Mouse (Mus musculus) frontal cortex, postnatal 10 days (tissue): ENCODE measurements around the gene F2rl1.
A peak's percentile ranks its signal among the peaks of the same experiment; 100 is the strongest.
"Not testable (repeated sequence)": the region's sequence is repeated elsewhere in the genome, so short reads cannot be mapped to it uniquely, and the experiment has no call there.

Source experiments
- DNase-seq, 2 experiments: peaks; one replicate each; pipeline ENCODE4 v3.0.0; 2022; ENCODE audit warnings: low spot score in 2 of 2, mixed read lengths in 1 of 2

The F2rl1 gene

DNA sequence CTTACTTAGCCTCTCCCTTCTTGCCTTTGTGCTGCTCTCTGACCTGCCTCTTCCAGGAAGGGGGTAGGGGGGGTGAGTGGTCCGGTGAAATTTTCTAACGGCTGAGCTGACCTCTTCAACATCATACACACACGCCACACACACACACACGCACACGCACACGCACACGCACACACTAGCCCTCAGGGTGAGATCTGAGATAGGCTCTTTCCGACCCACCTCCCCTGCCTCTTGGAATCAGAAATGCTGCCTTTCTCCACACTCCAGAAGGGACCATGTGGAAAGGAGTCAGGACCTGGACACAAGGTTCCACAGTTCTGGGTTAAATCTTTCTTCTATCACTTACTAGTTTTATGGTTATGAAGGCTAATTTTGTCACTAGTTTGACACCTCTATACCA lies 8.6 kb upstream of the F2rl1 start:
- DNase-seq = no peak

- DNase-seq = not testable (repeated sequence)
Observed at GRCm38 (mm10) chr13:95533121-95533520, 8.1 kb upstream of the F2rl1 start.

DNA sequence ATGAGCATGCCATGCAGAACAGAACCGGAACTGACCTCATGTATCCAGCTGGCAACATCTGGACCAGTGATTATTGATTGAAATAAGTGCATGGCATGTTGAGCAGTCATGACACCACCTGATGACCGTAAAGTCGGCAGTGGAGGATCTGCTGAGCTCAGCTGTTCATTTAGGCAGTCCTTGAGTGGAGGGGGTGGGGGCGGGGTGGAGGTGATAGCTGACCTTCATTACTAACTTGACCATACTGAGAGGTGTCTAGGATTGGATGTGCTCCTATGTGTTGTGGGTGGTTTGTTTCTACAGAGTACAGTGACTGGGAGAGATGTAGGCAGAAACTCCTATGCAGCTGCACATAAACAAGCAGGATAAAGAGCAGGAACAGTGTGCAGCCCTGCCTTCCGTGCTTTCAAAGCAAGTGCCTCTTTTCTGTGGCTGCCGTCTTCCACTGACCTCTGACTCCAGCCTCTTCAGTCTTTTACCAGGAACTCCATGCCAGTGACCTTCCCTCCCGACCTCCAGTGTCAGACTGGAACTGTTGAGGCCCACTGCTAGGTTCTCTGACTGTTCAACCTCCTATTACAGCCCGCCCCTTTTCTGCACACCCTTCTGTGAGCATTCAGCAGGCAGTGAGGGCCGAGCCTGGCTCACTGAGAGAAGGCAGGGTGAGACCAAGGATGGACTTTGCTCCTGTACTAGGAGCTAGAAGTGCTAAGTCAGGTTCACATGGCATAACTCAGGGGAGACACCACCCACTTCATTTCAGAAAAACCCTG lies 6.4 kb upstream of the F2rl1 start:
- DNase-seq = no peak

- DNase-seq = no peak
Observed at GRCm38 (mm10) chr13:95529246-95529645, 4.2 kb upstream of the F2rl1 start.

DNA sequence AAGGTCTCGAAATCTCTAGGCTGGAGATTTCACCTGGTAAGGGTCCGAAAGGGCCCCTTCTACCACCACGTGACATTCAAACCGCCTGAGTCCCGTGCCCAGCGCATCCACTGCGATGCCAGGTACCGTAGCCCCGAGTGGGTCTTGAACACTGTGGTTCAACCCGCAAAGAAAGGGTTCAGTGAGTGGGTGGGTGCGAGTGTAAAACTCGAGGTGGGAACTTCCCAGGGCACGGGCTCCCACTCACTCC lies 678 bp downstream of the F2rl1 start:
- DNase-seq = no peak

GRCm38 (mm10) chr13:95523659-95524423 lies 1.2 kb downstream of the F2rl1 start:
- DNase-seq = peak in 1 of 2 experiments; percentile 17

GRCm38 (mm10) chr13:95522176-95522575 lies 2.9 kb downstream of the F2rl1 start:
- DNase-seq = no peak

DNA sequence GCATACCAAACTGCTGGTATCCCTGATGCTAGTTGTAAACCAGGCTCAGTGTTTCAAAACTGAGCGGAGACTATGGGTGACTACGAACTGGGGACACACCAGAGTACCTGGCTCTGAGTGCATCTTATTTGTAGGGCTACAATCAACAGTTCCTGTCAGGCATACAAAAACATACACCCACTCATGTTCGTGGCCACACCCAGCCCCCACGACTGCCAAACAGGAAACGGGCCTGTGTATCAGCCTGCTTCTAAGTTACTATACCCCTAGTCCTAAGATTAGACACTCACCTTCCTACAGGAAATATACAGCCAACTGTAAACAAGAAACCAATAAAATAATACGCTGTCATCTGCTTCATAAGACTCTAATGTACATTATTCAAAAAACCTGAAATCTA lies 4.0 kb downstream of the F2rl1 start:
- no peak for DNase-seq

- no peak for DNase-seq
Observed at GRCm38 (mm10) chr13:95514756-95515155, 10.3 kb downstream of the F2rl1 start.

- DNase-seq = no peak
Observed at GRCm38 (mm10) chr13:95510054-95510453, 15.0 kb downstream of the F2rl1 start.

- DNase-seq = no peak
Observed at GRCm38 (mm10) chr13:95503279-95503917, 21.6 kb downstream of the F2rl1 start.

- DNase-seq = no peak
Observed at GRCm38 (mm10) chr13:95496601-95497000, 28.4 kb downstream of the F2rl1 start.

DNA sequence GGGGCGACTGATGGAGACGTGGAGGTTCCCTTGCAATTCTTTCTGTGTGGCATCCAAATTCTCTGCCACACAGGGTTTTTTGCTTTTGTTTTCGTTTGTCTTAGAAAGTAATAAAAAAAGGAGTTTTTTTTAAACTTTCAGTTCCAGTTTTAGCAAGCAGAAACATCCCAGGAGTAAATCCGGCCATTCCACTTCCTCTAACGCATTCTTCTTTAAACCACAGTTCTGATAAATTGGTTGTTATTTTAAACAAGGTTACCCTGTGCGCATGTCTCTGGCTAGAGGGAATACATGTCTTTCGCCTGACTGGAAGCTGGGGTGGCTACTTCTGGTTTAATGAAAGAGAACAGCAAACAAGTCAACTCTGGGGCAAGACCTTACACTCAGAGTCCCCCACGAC lies 30.2 kb downstream of the F2rl1 start:
- no peak for DNase-seq

- DNase-seq = no peak
Observed at GRCm38 (mm10) chr13:95493296-95493695, 31.7 kb downstream of the F2rl1 start.

DNA sequence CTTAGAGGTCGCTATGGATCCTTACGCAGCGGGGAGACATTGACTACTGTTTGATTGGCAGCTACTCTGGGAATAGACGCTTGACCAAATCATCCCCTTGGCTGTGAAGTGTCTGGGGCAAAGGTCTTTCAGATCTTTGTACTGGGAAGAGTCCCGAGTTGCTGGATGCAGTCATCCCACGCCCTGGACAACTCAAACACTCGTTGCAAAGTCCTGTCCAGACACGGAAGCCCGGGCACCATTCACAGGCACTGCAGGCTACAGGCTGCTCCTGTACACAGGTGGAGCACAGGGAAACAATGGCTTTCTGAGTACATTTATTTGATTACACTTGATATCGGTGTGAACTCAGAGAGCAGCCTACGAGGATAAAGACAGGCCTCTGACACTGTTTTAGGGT lies 33.7 kb downstream of the F2rl1 start:
- no peak for DNase-seq

DNA sequence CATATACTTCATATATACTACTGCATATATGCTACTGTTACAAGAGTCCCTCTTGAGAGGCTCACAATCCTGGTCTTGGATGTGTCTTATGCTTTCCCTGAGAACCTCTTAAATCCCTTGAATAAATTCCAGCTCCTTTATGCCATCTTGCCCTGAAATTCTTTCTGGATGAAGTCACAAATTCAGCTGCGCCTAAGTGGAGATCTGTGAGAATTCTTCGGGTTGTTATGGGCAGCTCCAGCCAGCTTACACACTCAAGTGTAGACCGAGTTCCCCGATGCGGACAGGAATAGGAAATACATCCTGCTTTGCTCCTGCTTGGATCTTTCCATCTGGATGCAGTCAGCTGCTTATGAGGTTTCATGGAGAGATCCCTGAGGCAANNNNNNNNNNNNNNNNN lies 40.4 kb downstream of the F2rl1 start:
- DNase-seq = no peak

DNA sequence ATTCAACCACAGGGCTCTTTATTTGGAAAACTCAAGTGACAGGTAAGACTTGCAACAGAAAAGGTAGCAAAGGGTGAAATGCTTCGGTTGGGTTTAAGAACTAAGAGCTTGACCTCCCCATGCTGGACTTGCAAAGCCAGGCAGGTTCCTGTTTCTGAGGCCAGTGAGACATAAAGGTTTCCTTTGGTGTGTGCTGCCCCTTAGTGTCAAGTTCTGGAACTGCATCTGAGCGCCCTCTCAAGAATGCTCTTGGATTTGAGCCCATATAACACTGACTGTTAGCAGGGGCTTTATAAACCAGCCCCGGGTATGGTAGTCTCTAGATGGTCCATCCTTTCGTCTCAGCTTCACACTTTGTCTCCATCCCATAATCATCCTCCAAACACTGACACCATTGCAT lies 43.6 kb downstream of the F2rl1 start:
- DNase-seq = peak; percentile 34 to 71

- DNase-seq = no peak
Observed at GRCm38 (mm10) chr13:95478671-95479413, 46.2 kb downstream of the F2rl1 start, which contains the start of gene S100z. Gene S100z (minus strand): TSS chr13:95478721.

DNA sequence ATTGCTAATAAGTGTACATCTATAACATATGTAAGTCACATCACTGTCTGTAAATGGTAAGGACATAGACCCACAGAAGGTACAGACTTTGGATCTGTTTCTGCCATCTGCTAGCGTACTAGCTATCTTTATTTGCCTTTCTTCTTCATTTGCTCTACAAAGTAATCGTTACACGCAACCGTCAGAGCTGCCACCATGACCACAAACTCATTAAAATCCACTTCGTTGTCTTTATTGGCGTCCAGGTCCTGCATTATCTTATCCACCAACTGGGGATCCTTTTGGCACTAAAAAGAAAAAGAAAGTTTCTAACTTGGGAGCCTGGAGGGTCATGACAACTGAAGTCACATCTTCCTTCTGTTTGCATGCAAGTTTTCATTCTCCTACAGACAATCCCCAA lies 47.9 kb downstream of the F2rl1 start:
- no peak for DNase-seq

GRCm38 (mm10) chr13:95475124-95475523 lies 49.9 kb downstream of the F2rl1 start:
- DNase-seq = no peak

DNA sequence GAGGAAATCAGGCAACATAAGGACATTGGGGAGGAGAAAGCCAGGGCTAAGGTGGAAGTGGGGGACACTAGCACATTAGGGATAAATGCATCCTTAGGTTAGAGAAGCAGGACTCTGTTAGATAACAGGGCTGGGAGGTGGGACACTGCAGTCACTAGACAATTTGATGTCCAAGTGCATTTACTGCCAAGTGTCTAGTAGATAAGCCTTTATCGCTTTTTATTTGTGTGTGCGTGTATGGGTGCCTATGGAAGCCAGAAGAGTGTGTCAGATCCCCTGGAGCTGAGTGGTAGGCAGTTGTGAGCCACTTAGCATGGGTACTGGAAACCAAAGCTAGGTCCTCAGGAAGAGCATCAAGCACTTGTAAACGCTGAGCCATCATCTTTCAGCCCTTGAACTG lies 50.7 kb downstream of the F2rl1 start:
- DNase-seq = no peak

- no peak for DNase-seq
Observed at GRCm38 (mm10) chr13:95470970-95471369, 54.1 kb downstream of the F2rl1 start.
